Mouse (Mus musculus) v-Abl transformed pro-B cells (cell line): ENCODE measurements around the gene Shisa8.
"Not testable (repeated sequence)": the region's sequence is repeated elsewhere in the genome, so short reads cannot be mapped to it uniquely, and the experiment has no call there.

Experiments used
- in situ Hi-C, 2 experiments: fragments of 400-800 bp; cut with MboI; formaldehyde crosslinking; loops; one replicate each; pipeline ENCODE4 v1.15.1; 2025; ENCODE audit not compliant: unreplicated experiment in 2 of 2

Shisa8 gene

DNA sequence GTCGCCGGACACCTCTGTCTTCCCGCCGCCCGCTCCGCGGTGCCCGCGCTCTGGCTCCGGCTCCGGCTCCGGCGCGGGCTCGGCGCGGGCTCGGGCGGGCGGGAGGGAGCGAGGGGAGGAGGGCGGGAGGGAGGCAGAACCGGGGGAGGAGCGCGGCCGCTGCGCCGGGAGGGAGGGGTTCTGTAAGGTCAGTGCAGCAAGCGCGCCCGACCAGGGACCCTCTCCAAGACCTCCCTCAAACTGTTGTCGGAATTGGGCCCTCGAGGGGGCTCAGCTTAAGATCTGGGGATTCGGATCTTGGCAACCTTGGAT, at the start of gene Shisa8:
Gene Shisa8 (minus strand): TSS at position 64 of the 312 bp plus-strand sequence.
- in situ Hi-C loops = no loop called here

GRCm38 (mm10) chr15:82259510-82259909, 46.9 kb upstream of the Shisa8 start:
- in situ Hi-C loops = loop anchor here in 1 of 2 experiments (25.0 kb wide), 1 partner anchor 1253 kb away; the partner anchor contains the start of gene Ttll1

GRCm38 (mm10) chr15:82255944-82256383, 43.3 kb upstream of the Shisa8 start:
- in situ Hi-C loops = loop anchor here in 1 of 2 experiments (25.0 kb wide), 1 partner anchor 1256 kb away; the partner anchor contains the start of gene Ttll1

- in situ Hi-C loops = loop anchor here in 1 of 2 experiments (25.0 kb wide), 1 partner anchor 1257 kb away; the partner anchor contains the start of gene Ttll1
These were observed 42.6 kb upstream of the Shisa8 start for GRCm38 (mm10) chr15:82255248-82255647.

- in situ Hi-C loops = loop anchor here in 1 of 2 experiments (25.0 kb wide), 1 partner anchor 1260 kb away; the partner anchor contains the start of gene Ttll1
These were observed 39.5 kb upstream of the Shisa8 start, which contains the start of gene 1500009C09Rik for GRCm38 (mm10) chr15:82252097-82252496. 1500009C09Rik (plus strand) TSS chr15:82252397.

DNA sequence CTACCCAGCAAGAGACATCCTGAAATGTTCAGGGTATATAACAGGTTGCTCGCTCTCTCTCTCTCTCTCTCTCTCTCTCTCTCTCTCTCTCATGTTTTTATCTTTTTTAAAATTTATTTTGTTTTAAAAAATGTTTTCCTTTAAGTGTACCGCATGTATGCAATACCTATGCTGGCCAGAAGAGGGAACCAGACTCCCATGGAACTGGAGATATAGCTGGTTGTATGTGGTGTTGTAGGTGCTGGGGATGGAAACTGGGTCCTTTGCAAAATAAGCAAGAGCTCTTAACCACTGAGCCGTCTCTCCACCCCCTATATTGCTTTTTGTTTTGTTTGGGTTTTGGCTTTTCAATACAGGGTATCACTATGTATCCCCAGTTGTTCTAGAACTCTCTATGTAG, 39.0 kb upstream of the Shisa8 start:
- in situ Hi-C loops = loop anchor here in 1 of 2 experiments (25.0 kb wide), 1 partner anchor 1261 kb away; the partner anchor contains the start of gene Ttll1

- in situ Hi-C loops = no loop called here
These were observed 34.6 kb upstream of the Shisa8 start for GRCm38 (mm10) chr15:82247131-82247776.

- in situ Hi-C loops = not testable (repeated sequence)
These were observed 32.2 kb upstream of the Shisa8 start for GRCm38 (mm10) chr15:82244805-82245161.

DNA sequence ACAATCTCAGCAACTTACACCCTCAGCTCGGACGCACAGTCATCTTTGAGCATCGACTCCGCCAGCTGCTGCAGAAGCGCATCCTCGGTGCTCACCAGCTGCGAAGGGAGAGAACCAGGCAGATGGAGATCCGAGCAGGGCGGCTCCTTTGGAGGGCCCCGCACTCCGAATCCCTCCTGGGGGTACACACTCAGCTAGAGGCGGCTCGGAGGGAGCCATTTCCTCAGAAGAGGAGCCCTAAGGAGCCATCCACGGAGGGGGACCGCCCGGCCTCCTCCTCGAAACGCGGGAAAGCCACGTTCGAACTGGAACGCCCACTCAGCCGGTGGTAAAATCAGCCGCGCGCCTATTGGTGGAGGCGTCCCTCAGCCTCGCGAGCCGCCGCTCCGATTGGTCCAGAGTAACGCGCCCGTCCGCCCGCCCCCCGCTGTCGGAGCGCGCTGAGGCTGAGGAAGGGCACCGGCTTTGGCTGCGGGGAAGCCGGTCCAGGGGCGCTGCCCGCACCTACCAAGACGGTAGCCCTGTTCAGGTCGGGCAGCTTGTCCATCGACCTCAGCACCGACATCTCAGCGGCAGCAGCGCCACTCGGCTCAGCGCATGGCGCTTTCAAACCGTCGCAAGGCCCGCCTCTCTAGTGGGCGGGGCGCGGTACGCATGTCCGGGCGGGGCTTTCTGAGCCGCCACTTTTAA, 31.6 kb upstream of the Shisa8 start, which contains the start of gene Cenpm:
Gene Cenpm (minus strand): TSS at position 634 of the 690 bp plus-strand sequence.
- in situ Hi-C loops = no loop called here

DNA sequence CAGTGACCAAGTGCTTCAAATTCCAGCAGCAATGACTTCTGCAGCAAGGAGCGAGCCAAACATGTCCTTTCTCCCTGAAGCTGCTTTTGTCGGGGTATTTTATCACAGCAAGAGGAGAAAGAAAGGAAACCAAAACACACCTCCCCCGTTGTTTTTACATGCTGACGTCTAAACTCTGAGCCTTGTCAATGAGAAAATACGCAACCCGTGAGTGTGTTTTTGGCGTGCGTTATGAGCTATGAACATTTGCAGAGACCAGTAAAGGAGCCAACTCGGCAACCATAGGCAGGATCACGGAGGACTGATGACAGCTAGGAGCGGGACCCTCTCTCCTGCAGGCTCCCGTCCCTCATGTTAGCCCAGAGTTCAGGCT, 31.1 kb upstream of the Shisa8 start:
- in situ Hi-C loops = no loop called here

DNA sequence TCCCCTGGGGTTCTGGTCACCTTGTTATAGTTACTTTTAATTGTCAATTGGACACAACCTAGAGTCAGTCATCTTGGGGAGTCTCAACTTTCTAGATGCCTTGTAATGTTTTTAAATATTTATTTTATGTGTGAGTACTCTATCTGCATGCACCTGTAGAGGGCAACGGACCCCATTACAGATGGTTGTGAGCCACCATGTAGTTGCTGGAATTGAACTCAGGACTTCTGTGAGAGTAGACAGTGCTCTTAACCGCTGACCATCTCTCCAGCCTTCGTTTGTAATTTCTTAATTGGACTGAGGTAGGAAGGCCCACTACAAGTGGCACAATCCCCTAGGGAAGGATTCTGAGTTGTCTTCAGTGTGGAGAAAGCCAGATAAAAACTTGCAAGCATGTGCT, 30.7 kb upstream of the Shisa8 start:
- in situ Hi-C loops = no loop called here

DNA sequence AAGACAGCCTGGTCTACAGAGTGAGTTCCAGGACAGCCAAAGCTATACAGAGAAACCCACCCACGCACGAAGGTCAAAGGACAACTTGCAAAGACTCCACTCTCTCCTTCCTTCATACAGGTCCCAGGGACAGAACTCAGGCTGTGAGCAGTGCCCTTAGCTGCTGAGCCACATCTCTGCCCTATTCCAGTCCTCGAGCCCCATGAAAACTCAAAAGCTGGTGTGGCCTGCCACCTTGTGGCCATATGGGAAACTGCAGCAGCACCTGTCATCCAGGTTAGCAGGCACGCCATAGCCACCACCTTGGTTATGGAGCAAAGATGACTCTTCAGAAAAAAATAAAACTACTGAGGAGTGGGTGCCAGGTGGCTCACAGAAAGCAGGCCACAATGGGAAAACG, 23.9 kb upstream of the Shisa8 start:
- in situ Hi-C loops = loop anchor here (5.0 to 10.0 kb wide), 2 partner anchors 169 to 282 kb away; partner anchors contain the start of gene Mei1 (in 1 of the 2)

DNA sequence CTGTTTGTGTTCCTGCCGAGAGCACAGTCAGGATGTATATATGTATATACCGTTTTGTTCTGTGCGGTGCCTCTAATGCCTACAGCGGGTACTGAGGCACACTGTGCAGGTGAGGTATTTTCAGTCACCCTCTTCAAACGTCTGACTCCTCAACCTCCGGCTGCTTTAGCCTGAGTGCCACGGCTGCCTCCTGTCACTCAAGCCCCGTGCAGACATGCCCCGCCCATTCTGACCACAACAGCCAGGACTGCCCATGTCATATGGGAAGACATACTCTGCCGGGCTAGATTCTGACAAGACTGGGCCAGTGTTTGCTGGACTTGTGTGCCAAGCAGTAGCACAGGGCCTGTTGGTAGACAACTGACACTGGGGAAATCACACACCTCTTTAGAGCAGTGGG, 23.0 kb upstream of the Shisa8 start:
- in situ Hi-C loops = loop anchor here (5.0 to 10.0 kb wide), 2 partner anchors 168 to 281 kb away; partner anchors contain the start of gene Mei1 (in 1 of the 2)

DNA sequence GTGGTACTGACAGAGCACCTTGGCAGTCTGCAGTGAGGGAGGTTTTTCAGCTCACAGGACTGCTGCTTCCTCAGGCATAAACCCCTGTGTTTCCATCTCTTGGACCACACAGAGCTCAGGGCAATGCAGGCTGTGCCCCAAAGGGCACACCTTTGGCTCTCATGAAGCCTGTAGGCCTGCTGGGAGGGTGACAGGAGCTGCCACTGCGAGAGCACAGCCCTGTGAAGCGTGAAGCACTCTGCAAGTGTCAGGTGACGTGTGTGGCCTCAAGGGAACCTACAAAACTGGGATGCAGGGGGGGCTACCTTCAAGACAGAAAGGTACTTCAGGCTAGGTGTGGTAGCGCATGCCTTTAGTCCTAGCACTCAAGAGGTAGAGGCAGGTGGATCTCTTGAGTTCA, 20.0 kb upstream of the Shisa8 start:
- in situ Hi-C loops = loop anchor here (5.0 to 10.0 kb wide), 3 partner anchors 95 to 278 kb away; partner anchors contain the start of gene Mei1 (in 1 of the 2)

DNA sequence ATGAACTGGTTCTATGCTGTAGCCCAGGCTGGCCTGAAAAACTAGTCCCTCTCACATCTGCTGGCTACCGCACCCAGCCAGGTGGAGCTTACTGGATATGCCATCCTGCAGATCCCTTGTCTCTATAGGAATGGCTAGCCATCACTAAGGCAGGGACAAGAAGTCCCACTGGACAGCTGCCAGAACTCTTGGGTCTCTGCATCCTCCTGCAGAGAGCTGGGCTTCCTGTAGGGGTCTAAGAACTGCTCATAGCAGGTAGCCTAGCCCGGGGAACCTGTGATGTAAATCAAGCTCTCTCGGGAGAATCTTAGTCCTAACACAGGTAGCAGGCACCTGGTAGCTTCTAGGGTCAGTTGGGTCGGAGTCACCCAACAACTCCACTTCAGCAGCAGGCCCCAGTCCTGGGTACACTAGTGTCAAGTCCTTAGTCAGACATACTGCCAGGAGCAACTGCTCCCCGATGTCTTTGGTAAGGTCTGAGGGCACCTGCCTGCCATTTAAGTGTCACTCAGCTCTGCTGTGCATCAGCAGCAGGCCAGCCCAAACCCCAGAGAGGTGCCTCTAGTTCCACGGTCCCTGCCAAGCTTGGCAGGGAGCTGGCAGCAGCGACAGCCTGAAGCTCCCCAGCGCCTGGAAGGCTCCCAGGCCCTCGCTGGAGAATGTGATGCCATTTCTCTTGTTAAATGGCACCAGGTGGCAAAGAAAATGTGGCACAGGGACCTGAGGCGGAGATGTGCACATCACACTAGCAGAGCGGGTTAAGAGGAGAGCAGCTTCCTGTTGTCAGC, 19.2 kb upstream of the Shisa8 start:
- in situ Hi-C loops = loop anchor here (5.0 to 10.0 kb wide), 3 partner anchors 94 to 277 kb away; partner anchors contain the start of gene Mei1 (in 1 of the 2)

- in situ Hi-C loops = loop anchor here (5.0 to 10.0 kb wide), 3 partner anchors 94 to 276 kb away; partner anchors contain the start of gene Mei1 (in 1 of the 2)
These were observed 18.5 kb upstream of the Shisa8 start for GRCm38 (mm10) chr15:82231100-82231499.

GRCm38 (mm10) chr15:82230098-82230611, 17.5 kb upstream of the Shisa8 start:
- in situ Hi-C loops = loop anchor here (5.0 to 10.0 kb wide), 3 partner anchors 93 to 275 kb away; partner anchors contain the start of gene Mei1 (in 1 of the 2)

DNA sequence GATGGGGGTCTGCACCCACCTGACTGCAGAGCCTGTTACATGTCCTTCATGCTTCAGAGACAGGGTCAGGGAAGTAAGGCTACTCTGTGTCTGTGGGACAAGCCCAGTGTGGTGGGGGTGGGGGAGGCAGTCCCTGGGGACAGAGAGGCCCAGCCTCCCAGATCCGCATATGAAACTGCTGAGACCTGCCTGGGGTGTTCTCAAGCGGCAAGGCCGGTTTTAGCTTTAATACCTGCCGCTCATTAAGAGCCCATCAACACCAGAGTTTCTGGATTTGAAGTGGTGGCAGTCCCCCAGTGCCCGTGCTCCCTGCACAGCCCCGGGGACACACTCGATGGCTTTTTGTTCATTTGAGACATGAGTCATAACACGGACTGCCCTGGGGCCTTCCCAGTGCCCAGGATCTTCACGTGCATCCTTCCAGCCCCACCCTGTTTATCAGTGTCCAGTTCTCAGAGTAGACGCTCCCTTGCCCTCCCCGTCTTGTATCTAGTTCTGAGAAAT, 17.0 kb upstream of the Shisa8 start:
- in situ Hi-C loops = loop anchor here (5.0 to 10.0 kb wide), 5 partner anchors 42 to 275 kb away; partner anchors contain the start of gene Mei1 (in 1 of the 2)

DNA sequence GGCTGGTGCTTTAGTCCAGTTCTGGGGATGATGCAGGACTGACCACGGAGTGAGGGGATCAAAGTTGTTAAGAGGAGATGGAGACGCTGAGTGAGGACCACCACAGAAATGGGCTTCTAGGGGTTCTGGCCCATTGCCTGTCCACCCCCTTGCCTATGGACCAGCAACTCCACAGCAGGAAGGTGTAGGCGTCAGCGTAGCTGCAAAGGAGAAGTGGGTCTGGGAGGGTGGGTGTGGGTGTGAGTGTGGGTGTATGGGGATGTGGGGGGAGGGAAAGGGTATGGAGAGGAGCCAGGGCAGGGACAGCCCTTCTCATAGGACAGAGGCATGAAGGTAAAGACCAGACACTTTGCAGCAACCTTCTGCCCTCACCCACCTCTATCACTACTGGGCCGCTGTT, 13.2 kb upstream of the Shisa8 start:
- in situ Hi-C loops = loop anchor here in 1 of 2 experiments (5.0 kb wide), 2 partner anchors 38 to 83 kb away; no protein-coding TSS in a partner anchor
